8 mouse cellular contexts compared by ENCODE assay signal in genomic region chr11:109331424-109331824, GRCm38 (mm10). TPM values are rescaled to one million over a fixed set of nuclear protein-coding genes. Genes with fewer than 3 reads are reported as not detected.
DNase-seq lines count a peak whose midpoint lies in the region; ATAC-seq and TF ChIP-seq lines count a peak whose summit lies in the region.

No protein-coding gene starts in this region.

- peak; percentile 69 for TF ChIP-seq CTCF in E14TG2a.4 (conservative IDR thresholded peaks at IDR 0.05; ENCODE audit: low read length)

- WGBS in forebrain, embryonic 13.5 days = 3% methylated on average over 6 of the region's 6 CpGs
- 3% methylated on average over 6 of the region's 6 CpGs for WGBS in large intestine, adult 2 months
- 5% methylated on average over 6 of the region's 6 CpGs for WGBS in neural tube, embryonic 15.5 days

- H3K4me3 ChIP-seq in E14TG2a.4 (replicated peaks; ENCODE audit: low read length) = no peak overlapping the region
- H3K4me3 ChIP-seq in forebrain, embryonic 13.5 days = no peak overlapping the region
- peak overlapping the region; percentile 21 for H3K4me3 ChIP-seq in neural tube, embryonic 15.5 days (replicated peaks)

- intact Hi-C loops in heart, postnatal 10 days (cut with DNase I) = loop anchor here (1.0 to 5.0 kb wide), 4 partner anchors 31 to 256 kb away; partner anchors contain the start of genes Amz2 and Gna13

- no peak overlapping the region for H3K9ac ChIP-seq in forebrain, embryonic 13.5 days
- H3K9ac ChIP-seq in neural tube, embryonic 15.5 days (replicated peaks) = 0 out of 2 replicates have a peak overlapping the region, but pooled peaks have one; percentile 5

- DNase-seq in c-Kit-positive CD71-positive TER-119-positive erythroid progenitor cells, embryonic 14.5 days (ENCODE audit: low spot score) = peak; percentile 93
- peak; percentile 96 to 97 for DNase-seq in heart, postnatal 10 days
- DNase-seq in large intestine, adult 2 months (ENCODE audit: low read depth, low spot score) = peak; percentile 93
- DNase-seq in lung, adult 18-20 months = peak; percentile 94 to 96
- DNase-seq in testis, postnatal 14 days (ENCODE audit: low spot score) = peak; percentile 81

- no peak overlapping the region for H3K27ac ChIP-seq in forebrain, embryonic 13.5 days
- no peak overlapping the region for H3K27ac ChIP-seq in neural tube, embryonic 15.5 days (replicated peaks)

- H3K36me3 ChIP-seq in E14TG2a.4 (ENCODE audit: insufficient read depth, low read length) = no peaks in the 10 kb centered on the region
- H3K36me3 ChIP-seq in forebrain, embryonic 13.5 days (ENCODE audit: poor library complexity, severe bottlenecking) = no peaks in the 10 kb centered on the region
- H3K36me3 ChIP-seq in neural tube, embryonic 15.5 days = no peaks in the 10 kb centered on the region

- H3K27me3 ChIP-seq in E14TG2a.4 (ENCODE audit: insufficient read depth, low read length) = peaks cover 17% of the 10 kb centered on the region
- H3K27me3 ChIP-seq in forebrain, embryonic 13.5 days = no peaks in the 10 kb centered on the region; the same call in 1 of the 2 replicates
- no peaks in the 10 kb centered on the region for H3K27me3 ChIP-seq in neural tube, embryonic 15.5 days (replicated peaks)

- H3K4me2 ChIP-seq in forebrain, embryonic 13.5 days = peak overlapping the region; percentile 48
- H3K4me2 ChIP-seq in neural tube, embryonic 15.5 days = peak overlapping the region; percentile 52

- ATAC-seq in forebrain, embryonic 13.5 days = peak; percentile 97
- peak; percentile 85 for ATAC-seq in neural tube, embryonic 15.5 days (ENCODE audit: low FRiP score)

- no peaks in the 10 kb centered on the region for H3K9me3 ChIP-seq in E14TG2a.4 (ENCODE audit: low read length)
- H3K9me3 ChIP-seq in forebrain, embryonic 13.5 days (replicated peaks) = no peaks in the 10 kb centered on the region
- no peaks in the 10 kb centered on the region for H3K9me3 ChIP-seq in neural tube, embryonic 15.5 days (replicated peaks)

- H3K4me1 ChIP-seq in E14TG2a.4 (replicated peaks; ENCODE audit: low read depth, low read length) = peaks cover 9% of the 10 kb centered on the region
- peaks cover 17% of the 10 kb centered on the region for H3K4me1 ChIP-seq in forebrain, embryonic 13.5 days
- peaks cover 29% of the 10 kb centered on the region for H3K4me1 ChIP-seq in neural tube, embryonic 15.5 days

RNA-seq across cellular contexts. Expression of gene Gna13, which starts 31.2 kb away (rescaled TPM):
- polyA plus RNA-seq in forebrain, embryonic 13.5 days (2015; fragmentation: Nextera tagmentation; extraction: Ambion mirVana) = 16.3 and 16.8 TPM in 2 replicates
- total RNA-seq in heart, postnatal 10 days (2021) = 10 to 100 TPM; 45.7 to 48.7 TPM
- polyA plus RNA-seq in large intestine, adult 2 months (2012; rRNA removed) = 29.9 and 50.5 TPM in 2 replicates
- polyA plus RNA-seq in neural tube, embryonic 15.5 days (2015; fragmentation: Nextera tagmentation; extraction: Ambion mirVana) = 16.8 and 20.2 TPM in 2 replicates

RNA-seq across cellular contexts. Expression of gene Rgs9, which starts 33.5 kb away (rescaled TPM):
- 3.0 and 3.5 TPM in 2 replicates for polyA plus RNA-seq in forebrain, embryonic 13.5 days (2015; fragmentation: Nextera tagmentation; extraction: Ambion mirVana)
- total RNA-seq in heart, postnatal 10 days (2021) = under 1 TPM; 0.62 to 0.69 TPM
- polyA plus RNA-seq in large intestine, adult 2 months (2012; rRNA removed) = 2.0 and 3.3 TPM in 2 replicates
- polyA plus RNA-seq in neural tube, embryonic 15.5 days (2015; fragmentation: Nextera tagmentation; extraction: Ambion mirVana) = 12.3 and 12.6 TPM in 2 replicates
